Mouse (Mus musculus) hindbrain, embryonic 10.5 days (tissue): ENCODE measurements around the gene Tmem123. TPM values are rescaled to one million over a fixed set of nuclear protein-coding genes. Genes with fewer than 3 reads are reported as not detected.
A peak's percentile ranks its signal among the peaks of the same experiment; 100 is the strongest.

Source experiments
- DNase-seq: peaks from one replicate; pipeline ENCODE4 v3.0.0-alpha.2; 2017; ENCODE audit warnings: low spot score
- H3K27ac ChIP-seq: fragments of 300-500 bp; sonication (generic); 2 replicates; pipeline ENCODE4 v1.5.1; 2016; ENCODE audit warnings: mild to moderate bottlenecking, moderate library complexity
- H3K27me3 ChIP-seq: fragments of 300-500 bp; sonication (generic); 2 replicates; pipeline ENCODE4 v1.6.1; 2016; ENCODE audit warnings: mild to moderate bottlenecking; ENCODE audit not compliant: poor library complexity, insufficient read depth, severe bottlenecking
- H3K36me3 ChIP-seq: fragments of 300-500 bp; sonication (generic); 2 replicates; pipeline ENCODE4 v1.6.1; 2016; ENCODE audit warnings: mild to moderate bottlenecking, moderate library complexity
- H3K4me1 ChIP-seq: fragments of 300-500 bp; sonication (generic); replicated peaks from 2 replicates; pipeline ENCODE4 v1.6.1; 2016; ENCODE audit warnings: mild to moderate bottlenecking
- H3K4me3 ChIP-seq: fragments of 300-500 bp; sonication (generic); 2 replicates; pipeline ENCODE4 v1.5.1; 2016; ENCODE audit warnings: mild to moderate bottlenecking, moderate library complexity
- H3K9me3 ChIP-seq: fragments of 300-500 bp; sonication (generic); 2 replicates; pipeline ENCODE4 v1.6.1; 2016; ENCODE audit warnings: mild to moderate bottlenecking, moderate library complexity
- WGBS: fragments of 180-500 bp; shearing (Covaris S2); methylation state at CpG from one replicate; pipeline ENCODE4 v1.1.7; 2016; 5-methylcytosine and 5-hydroxymethylcytosine counted together
- polyA plus RNA-seq: library from polyadenylated mRNA; unstranded; fragments of >200 nt; fragmentation: Nextera tagmentation; extraction: Ambion mirVana; gene quantifications from 2 replicates; pipeline ENCODE4 v1.2.1, GENCODE M21; 2016

Tmem123 gene
- polyA plus RNA-seq, 1 experiment from 2014 or later: 110 TPM

- Histone ChIP-seq H3K27ac (no peak overlapping the region), H3K9me3 (no peaks in the 10 kb centered on the region), H3K4me1 (no peaks in the 10 kb centered on the region), H3K27me3 (no peaks in the 10 kb centered on the region), H3K4me3 (no peak overlapping the region), H3K36me3 (peaks cover 49% of the 10 kb centered on the region)
- no peak for DNase-seq
These were observed 31.7 kb downstream of the Tmem123 start for GRCm38 (mm10) chr9:7795581-7795980.

DNA sequence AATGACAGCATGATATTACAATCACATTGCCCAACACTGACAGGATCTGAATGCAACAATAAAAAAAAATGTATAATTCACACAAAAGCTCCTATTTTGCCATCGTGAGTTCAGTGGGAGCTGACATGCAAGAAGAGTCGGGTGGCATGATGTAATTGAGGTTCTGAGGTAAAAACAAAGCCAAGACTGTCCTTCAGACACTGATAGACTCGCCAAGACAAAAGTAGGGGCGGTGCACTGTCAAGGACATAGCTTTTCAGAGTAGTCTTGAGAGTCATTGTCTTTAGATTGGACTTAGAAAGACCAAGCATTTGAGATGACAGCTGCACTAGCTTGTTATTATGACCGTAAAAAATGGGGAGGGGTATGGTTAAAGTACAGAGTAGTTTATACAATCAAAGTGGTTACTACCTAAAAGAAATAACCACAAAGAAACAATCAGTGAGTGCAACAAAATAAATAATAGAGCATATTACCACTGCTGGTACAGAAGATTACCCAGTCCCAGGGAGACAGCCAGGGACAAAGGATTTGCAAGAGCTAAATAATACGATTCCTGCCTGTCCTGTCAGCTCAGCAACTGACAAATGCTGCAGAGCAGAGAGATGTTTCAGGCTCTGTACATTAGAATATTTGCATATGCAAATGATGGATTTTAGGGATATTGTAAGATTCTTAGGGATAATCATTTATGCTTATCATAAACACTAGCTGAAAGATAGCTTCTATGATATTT lies 32.5 kb downstream of the Tmem123 start:
- no peak overlapping the region for H3K4me3 ChIP-seq
- no peaks in the 10 kb centered on the region for H3K4me1 ChIP-seq
- H3K27ac ChIP-seq: no peak overlapping the region
- H3K9me3 ChIP-seq: no peaks in the 10 kb centered on the region
- whole genome bisulfite sequencing: 64% methylated on average over 6 of the region's 6 CpGs
- peaks cover 42% of the 10 kb centered on the region for H3K36me3 ChIP-seq
- no peaks in the 10 kb centered on the region for H3K27me3 ChIP-seq
- DNase-seq: no peak

- peaks cover 29% of the 10 kb centered on the region for H3K36me3 ChIP-seq
- DNase-seq: no peak
- no peaks in the 10 kb centered on the region for H3K9me3 ChIP-seq
- H3K4me3 ChIP-seq: no peak overlapping the region
- H3K4me1 ChIP-seq: no peaks in the 10 kb centered on the region
- H3K27ac ChIP-seq: no peak overlapping the region
- H3K27me3 ChIP-seq: no peaks in the 10 kb centered on the region
- 88% methylated on average over 2 of the region's 2 CpGs for WGBS
These were observed 33.7 kb downstream of the Tmem123 start for GRCm38 (mm10) chr9:7797542-7797941.

DNA sequence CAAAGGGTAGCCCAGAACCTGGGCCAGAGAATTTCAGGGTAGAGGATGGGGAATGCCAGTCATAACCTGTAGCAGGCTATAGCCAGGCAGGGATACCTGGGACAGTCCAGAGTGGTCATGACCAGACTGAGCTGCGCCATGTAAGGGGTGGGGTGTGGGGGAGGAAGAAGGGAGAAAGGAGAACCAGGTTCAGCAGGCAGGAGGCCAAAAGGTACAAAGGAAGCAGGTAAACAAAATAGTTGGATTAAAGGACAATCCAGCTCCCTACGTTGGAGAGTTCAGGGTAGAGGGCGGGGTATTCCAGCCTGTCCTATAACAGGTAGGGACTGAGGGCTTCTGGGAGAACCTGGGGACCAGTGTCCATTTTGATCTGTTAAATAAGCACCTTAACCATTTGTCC lies 34.7 kb downstream of the Tmem123 start:
- no peak for DNase-seq
- peaks cover 19% of the 10 kb centered on the region for H3K36me3 ChIP-seq
- H3K27me3 ChIP-seq: no peaks in the 10 kb centered on the region
- H3K4me3 ChIP-seq: no peak overlapping the region
- H3K9me3 ChIP-seq: no peaks in the 10 kb centered on the region
- no peak overlapping the region for H3K27ac ChIP-seq
- no peaks in the 10 kb centered on the region for H3K4me1 ChIP-seq
- WGBS: 94% methylated on average over 3 of the region's 3 CpGs

GRCm38 (mm10) chr9:7805101-7805506 lies 41.3 kb downstream of the Tmem123 start:
- Histone ChIP-seq H3K9me3 (no peaks in the 10 kb centered on the region), H3K4me3 (no peak overlapping the region), H3K36me3 (no peaks in the 10 kb centered on the region), H3K27me3 (no peaks in the 10 kb centered on the region), H3K4me1 (no peaks in the 10 kb centered on the region), H3K27ac (no peak overlapping the region)
- WGBS: 58% methylated on average over 5 of the region's 5 CpGs
- DNase-seq: no peak

DNA sequence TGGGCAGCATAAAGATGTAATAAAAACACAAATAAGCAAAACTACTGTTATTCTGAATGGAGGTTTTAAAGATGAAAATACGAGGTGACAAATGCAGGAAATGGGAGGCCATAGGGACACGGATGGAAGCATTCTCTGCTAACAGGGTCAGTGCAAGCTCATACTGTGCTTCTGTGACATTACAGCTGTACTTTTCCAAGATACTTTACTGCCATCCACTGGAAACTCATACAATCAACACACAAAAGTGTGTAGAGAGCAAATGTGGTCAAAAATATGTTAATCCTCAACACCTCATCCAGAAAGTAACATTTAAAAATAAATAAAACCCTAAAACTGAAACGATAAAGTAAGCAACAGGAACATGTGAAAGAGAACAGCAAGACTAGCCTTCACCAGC lies 58.9 kb downstream of the Tmem123 start:
- Histone ChIP-seq H3K4me3 (no peak overlapping the region), H3K27ac (no peak overlapping the region), H3K9me3 (no peaks in the 10 kb centered on the region), H3K4me1 (no peaks in the 10 kb centered on the region), H3K36me3 (peaks cover 76% of the 10 kb centered on the region), H3K27me3 (no peaks in the 10 kb centered on the region)
- DNase-seq: no peak
- 83% methylated on average over 3 of the region's 3 CpGs for WGBS

- no peak overlapping the region for H3K27ac ChIP-seq
- no peak overlapping the region for H3K4me3 ChIP-seq
- H3K4me1 ChIP-seq: peaks cover 5% of the 10 kb centered on the region; the same call in 1 of the 2 replicates
- DNase-seq: no peak
- no peaks in the 10 kb centered on the region for H3K9me3 ChIP-seq
- 94% methylated on average over 5 of the region's 5 CpGs for WGBS
- H3K27me3 ChIP-seq: no peaks in the 10 kb centered on the region
- H3K36me3 ChIP-seq: peaks cover 67% of the 10 kb centered on the region
These were observed 61.1 kb downstream of the Tmem123 start for GRCm38 (mm10) chr9:7824916-7825315.

DNA sequence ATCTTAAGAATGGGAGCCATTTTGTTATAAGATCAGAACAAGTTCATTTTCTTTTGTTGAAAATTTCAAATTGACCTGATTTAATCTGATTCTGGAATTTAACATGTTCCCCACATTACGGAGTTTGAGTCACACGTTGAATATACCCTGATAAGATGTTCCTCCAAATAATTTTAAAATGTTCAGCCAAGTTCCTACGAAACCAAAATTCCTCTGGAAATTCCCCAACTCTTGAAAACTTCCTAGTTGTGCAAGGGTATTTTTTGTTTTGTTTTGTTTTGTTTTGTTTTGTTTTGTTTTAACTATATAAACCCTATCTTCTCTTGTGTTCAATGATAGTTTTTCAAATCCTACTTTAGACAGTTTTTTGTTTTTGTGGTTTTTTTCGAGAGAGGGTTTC lies 64.9 kb downstream of the Tmem123 start:
- Histone ChIP-seq H3K4me3 (no peak overlapping the region), H3K27ac (no peak overlapping the region), H3K27me3 (no peaks in the 10 kb centered on the region), H3K4me1 (peaks cover 26% of the 10 kb centered on the region), H3K9me3 (no peaks in the 10 kb centered on the region), H3K36me3 (peaks cover 49% of the 10 kb centered on the region)
- WGBS: 92% methylated on average over 4 of the region's 4 CpGs
- DNase-seq: no peak

DNA sequence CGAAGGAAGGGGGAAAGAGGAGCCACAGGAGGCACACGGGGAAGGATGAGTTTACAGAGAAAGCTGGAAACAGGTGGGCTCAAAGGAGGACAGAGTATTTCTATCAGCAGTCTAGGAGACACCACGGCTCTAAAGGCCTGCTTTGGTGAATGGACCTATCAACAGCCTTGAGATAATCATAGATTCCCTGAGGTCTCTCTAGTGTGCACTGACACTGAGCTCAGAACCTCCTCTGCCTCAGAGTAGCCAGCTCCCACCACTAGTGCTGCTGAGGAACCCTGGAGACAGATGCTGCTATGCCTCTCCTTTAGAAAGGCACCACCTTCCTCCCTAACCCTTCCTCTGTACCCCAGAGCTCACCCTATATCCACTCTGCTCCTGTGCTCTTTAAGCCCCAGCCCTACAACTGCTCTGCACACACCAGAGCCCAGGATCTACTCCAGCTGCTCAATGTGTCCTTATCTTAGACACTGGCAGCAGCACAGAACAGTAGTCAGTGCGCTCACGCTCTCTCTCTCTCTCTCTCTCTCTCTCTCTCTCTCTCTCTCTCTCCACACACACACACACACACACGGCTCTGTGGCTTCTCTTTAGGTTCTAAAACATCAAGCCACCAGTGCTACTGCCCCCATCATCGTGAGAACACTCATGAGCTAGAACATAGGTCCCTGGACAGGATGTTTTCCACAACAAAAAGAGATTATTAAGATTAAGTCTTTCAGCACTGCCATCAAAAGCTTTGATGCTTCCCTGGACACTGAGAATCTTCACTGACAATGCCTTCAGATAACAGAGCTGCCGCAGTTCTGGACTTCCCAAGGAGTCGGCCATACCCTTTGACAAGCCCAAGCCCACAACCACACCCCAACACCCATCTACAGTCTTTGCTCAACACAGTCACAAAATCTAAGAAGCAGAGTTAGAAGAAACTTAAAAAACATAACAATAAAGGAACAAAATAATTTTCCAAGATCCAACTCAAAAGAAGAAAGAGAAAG lies 66.0 kb downstream of the Tmem123 start:
- Histone ChIP-seq H3K27me3 (no peaks in the 10 kb centered on the region), H3K9me3 (no peaks in the 10 kb centered on the region), H3K4me3 (no peak overlapping the region), H3K4me1 (peaks cover 28% of the 10 kb centered on the region), H3K36me3 (peaks cover 56% of the 10 kb centered on the region), H3K27ac (no peak overlapping the region)
- WGBS: 87% methylated on average over 9 of the region's 9 CpGs
- no peak for DNase-seq

DNA sequence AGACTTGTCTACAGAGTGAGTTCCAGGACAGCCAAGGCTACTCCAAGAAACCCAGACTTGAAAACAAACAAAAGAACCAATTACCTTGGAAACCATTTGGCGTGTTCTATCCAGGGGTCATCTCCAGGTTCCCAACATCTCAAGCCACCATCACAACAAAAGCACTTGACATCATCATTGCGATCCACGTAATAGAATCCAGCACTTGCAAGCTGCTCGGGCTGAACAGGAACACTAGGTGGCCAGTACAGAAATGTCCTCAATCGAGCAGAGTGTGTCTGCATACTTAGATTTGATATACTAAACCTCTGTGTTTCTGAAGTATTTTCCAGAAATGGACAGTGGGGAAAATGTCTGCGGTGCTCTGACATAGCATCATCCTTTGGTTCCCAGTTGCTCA lies 69.6 kb downstream of the Tmem123 start:
- Histone ChIP-seq H3K9me3 (no peaks in the 10 kb centered on the region), H3K4me3 (peak overlapping the region; percentile 13; the same call in 1 of the 2 replicates), H3K27ac (no peak overlapping the region), H3K36me3 (peaks cover 35% of the 10 kb centered on the region), H3K27me3 (no peaks in the 10 kb centered on the region), H3K4me1 (peaks cover 35% of the 10 kb centered on the region)
- no peak for DNase-seq
- 92% methylated on average over 6 of the region's 6 CpGs for WGBS

DNA sequence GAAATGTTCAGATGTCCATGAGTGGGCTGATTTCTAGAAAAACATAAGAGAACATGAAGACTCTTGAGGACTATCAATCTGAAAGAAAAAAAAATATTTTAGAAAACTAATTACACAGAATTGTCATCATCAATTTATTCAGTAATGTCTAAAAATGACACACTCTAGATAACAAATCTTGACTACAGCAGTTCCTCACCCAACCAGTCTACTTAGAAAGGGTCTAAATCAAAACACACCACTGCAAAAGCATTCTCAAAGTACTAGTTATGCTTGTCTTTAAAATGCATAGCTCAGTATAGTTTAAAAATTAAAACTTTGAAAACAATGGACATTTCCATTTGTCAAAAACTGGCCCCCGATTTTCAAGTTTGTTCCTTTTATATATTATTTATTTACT lies 71.5 kb downstream of the Tmem123 start:
- WGBS: 84% methylated on average over 1 of the region's 1 CpGs
- Histone ChIP-seq H3K27me3 (no peaks in the 10 kb centered on the region), H3K36me3 (peaks cover 25% of the 10 kb centered on the region), H3K9me3 (no peaks in the 10 kb centered on the region), H3K4me3 (peak overlapping the region; percentile 34), H3K27ac (no peak overlapping the region), H3K4me1 (peaks cover 28% of the 10 kb centered on the region)
- DNase-seq: no peak

GRCm38 (mm10) chr9:7836331-7836730 lies 72.5 kb downstream of the Tmem123 start:
- Histone ChIP-seq H3K27ac (peak overlapping the region; percentile 98), H3K36me3 (peaks cover 25% of the 10 kb centered on the region), H3K4me3 (peak overlapping the region; percentile 71), H3K27me3 (no peaks in the 10 kb centered on the region), H3K4me1 (peaks cover 22% of the 10 kb centered on the region), H3K9me3 (no peaks in the 10 kb centered on the region)
- 1% methylated on average over 16 of the region's 16 CpGs for WGBS
- peak; percentile 61 for DNase-seq
